Mouse (Mus musculus) liver, postnatal 0 days (tissue): ENCODE measurements around the gene Plcd3. TPM values are rescaled to one million over a fixed set of nuclear protein-coding genes. Genes with fewer than 3 reads are reported as not detected.

Experiments
- ATAC-seq: fragments of 200-750 bp; cut with Nextera tagmentation; 2 replicates; pipeline ENCODE4 v1.8.0; 2017; ENCODE audit warnings: mild to moderate bottlenecking, moderate library complexity
- DNase-seq: peaks from one replicate; pipeline ENCODE4 v3.0.0-alpha.2; 2016
- H3K27ac ChIP-seq: fragments of 300-500 bp; sonication (generic); 2 replicates; pipeline ENCODE4 v1.5.1; 2014; ENCODE audit warnings: antibody characterized with exemption, moderate library complexity, mild to moderate bottlenecking, low read depth
- H3K27me3 ChIP-seq: fragments of 300-500 bp; sonication (generic); 2 replicates; pipeline ENCODE4 v1.6.1; 2014; ENCODE audit warnings: low read length, control low read depth, mixed read lengths; ENCODE audit not compliant: insufficient read depth
- H3K36me3 ChIP-seq: fragments of 300-500 bp; sonication (generic); replicated peaks from 2 replicates; pipeline ENCODE4 v1.6.1; 2014; ENCODE audit warnings: mild to moderate bottlenecking, control low read depth, low read length, moderate library complexity, mixed read lengths; ENCODE audit not compliant: insufficient read depth
- H3K4me1 ChIP-seq: fragments of 300-500 bp; sonication (generic); 2 replicates; pipeline ENCODE4 v1.6.1; 2014; ENCODE audit warnings: antibody characterized with exemption, mild to moderate bottlenecking, control low read depth; ENCODE audit not compliant: insufficient read depth
- H3K4me2 ChIP-seq: fragments of 300-500 bp; sonication (generic); 2 replicates; pipeline ENCODE4 v1.6.1; 2014; ENCODE audit warnings: low read depth, mild to moderate bottlenecking, low read length, moderate library complexity, mixed read lengths
- H3K4me3 ChIP-seq: fragments of 300-500 bp; sonication (generic); 2 replicates; pipeline ENCODE4 v1.5.1; 2014; ENCODE audit warnings: low read depth, low read length
- H3K9ac ChIP-seq: fragments of 300-500 bp; sonication (generic); replicated peaks from 2 replicates; pipeline ENCODE4 v1.6.1; 2014; ENCODE audit warnings: mild to moderate bottlenecking, moderate library complexity
- H3K9me3 ChIP-seq: fragments of 300-500 bp; sonication (generic); 2 replicates; pipeline ENCODE4 v1.6.1; 2016; ENCODE audit warnings: mild to moderate bottlenecking, control low read depth, low read length, mixed read lengths
- CTCF ChIP-seq: sonication (generic); IDR thresholded peaks from 2 replicates; pipeline ENCODE4 v1.5.1; 2016; ENCODE audit warnings: antibody characterized with exemption, low read depth
- EP300 ChIP-seq: IDR thresholded peaks from 2 replicates; pipeline ENCODE4 v1.6.1; 2016; ENCODE audit warnings: antibody characterized with exemption, low read depth, mild to moderate bottlenecking
- WGBS: fragments of 180-500 bp; shearing (Covaris S2); extraction: QIAGEN DNeasy Blood & Tissue Kit; methylation state at CpG from one replicate; pipeline ENCODE4 v1.1.7; 2014; ENCODE audit not compliant: insufficient replicate concordance; 5-methylcytosine and 5-hydroxymethylcytosine counted together
- polyA plus RNA-seq: library from polyadenylated mRNA; unstranded; fragments of >200 nt; fragmentation: Nextera tagmentation; extraction: Ambion mirVana; gene quantifications from 2 replicates; pipeline ENCODE4 v1.2.1, GENCODE M21; 2015

The Plcd3 gene
- polyA plus RNA-seq, 1 experiment from 2014 or later: 0.82 TPM

GRCm38 (mm10) chr11:103101866-103102501, 526 bp upstream of the Plcd3 start:
- peak overlapping the region; percentile 57 for H3K4me3 ChIP-seq
- H3K9me3 ChIP-seq: no peaks in the 10 kb centered on the region
- peaks cover 20% of the 10 kb centered on the region for H3K27me3 ChIP-seq
- WGBS: 4% methylated on average over 30 of the region's 30 CpGs
- H3K4me1 ChIP-seq: peaks cover 54% of the 10 kb centered on the region
- H3K9ac ChIP-seq: peak overlapping the region; percentile 50
- peak overlapping the region; percentile 86 for H3K4me2 ChIP-seq
- ATAC-seq (no peak), DNase-seq (peak; percentile 59)
- 0 out of 2 replicates have a peak, but pooled peaks cover 10% of the 10 kb centered on the region for H3K36me3 ChIP-seq
- TF ChIP-seq CTCF (no peak), EP300 (no peak)
- no peak overlapping the region for H3K27ac ChIP-seq

DNA sequence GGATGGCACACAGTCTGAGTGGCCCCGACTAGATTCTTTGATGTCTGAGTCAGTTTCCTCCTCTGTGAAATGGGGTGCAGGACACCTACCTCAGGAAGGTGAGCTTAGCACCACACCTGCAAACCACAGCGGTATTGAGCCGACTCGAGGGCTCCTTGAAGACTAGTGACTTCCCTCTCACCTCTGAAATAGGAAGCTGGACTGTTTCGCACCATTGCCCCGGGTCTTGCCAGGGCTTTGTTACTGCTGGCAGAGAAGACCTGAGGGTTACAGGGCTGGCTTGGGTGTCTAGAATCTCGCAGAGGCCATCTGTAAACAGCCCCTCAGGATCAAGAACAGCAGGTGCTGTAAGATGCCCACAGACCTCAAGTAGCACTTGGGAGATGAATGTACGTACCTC, 1.1 kb downstream of the Plcd3 start:
- TF ChIP-seq CTCF (no peak), EP300 (no peak)
- 60% methylated on average over 8 of the region's 8 CpGs for WGBS
- Histone ChIP-seq H3K27ac (no peak overlapping the region), H3K4me1 (peaks cover 40% of the 10 kb centered on the region), H3K36me3 (no peaks in the 10 kb centered on the region), H3K9ac (no peak overlapping the region), H3K4me2 (no peak overlapping the region), H3K4me3 (no peak overlapping the region), H3K27me3 (peaks cover 20% of the 10 kb centered on the region), H3K9me3 (no peaks in the 10 kb centered on the region)
- no peak for ATAC-seq
- peak; percentile 19 for DNase-seq

DNA sequence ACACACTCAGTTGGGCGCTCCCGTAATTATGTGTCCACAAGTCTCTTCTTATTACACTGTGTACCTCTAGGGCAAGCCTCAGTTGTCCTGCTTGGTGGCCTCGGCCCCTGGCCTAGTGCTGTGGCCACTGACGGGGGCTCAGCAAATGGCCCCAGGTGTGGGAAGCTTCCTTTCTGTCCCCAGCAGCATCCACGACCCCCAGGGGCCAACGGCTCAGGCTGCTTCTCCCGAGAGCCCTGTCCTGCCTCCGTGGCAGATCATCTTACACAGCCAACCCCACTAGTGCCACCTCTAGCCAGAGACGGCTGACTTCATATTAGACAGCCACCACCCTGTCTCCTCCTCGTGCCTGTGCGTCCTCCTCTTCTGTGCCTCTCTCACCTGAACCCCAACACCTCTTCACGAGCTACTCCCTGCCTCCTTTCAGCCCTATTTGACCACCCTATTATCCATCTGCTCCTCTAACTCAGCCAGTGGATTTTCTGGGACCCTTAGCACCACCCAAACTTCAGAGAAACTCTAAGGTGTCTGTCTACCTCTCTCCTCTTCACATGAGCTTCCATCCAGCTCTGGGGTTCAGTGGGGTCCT, 2.0 kb downstream of the Plcd3 start:
- no peaks in the 10 kb centered on the region for H3K9me3 ChIP-seq
- no peak overlapping the region for H3K27ac ChIP-seq
- H3K4me2 ChIP-seq: no peak overlapping the region
- H3K36me3 ChIP-seq: no peaks in the 10 kb centered on the region
- peaks cover 20% of the 10 kb centered on the region for H3K27me3 ChIP-seq
- TF ChIP-seq EP300 (no peak), CTCF (no peak)
- H3K4me3 ChIP-seq: no peak overlapping the region
- WGBS: 61% methylated on average over 12 of the region's 12 CpGs
- H3K4me1 ChIP-seq: peaks cover 31% of the 10 kb centered on the region
- DNase-seq (peak; percentile 14), ATAC-seq (no peak)
- H3K9ac ChIP-seq: no peak overlapping the region

DNA sequence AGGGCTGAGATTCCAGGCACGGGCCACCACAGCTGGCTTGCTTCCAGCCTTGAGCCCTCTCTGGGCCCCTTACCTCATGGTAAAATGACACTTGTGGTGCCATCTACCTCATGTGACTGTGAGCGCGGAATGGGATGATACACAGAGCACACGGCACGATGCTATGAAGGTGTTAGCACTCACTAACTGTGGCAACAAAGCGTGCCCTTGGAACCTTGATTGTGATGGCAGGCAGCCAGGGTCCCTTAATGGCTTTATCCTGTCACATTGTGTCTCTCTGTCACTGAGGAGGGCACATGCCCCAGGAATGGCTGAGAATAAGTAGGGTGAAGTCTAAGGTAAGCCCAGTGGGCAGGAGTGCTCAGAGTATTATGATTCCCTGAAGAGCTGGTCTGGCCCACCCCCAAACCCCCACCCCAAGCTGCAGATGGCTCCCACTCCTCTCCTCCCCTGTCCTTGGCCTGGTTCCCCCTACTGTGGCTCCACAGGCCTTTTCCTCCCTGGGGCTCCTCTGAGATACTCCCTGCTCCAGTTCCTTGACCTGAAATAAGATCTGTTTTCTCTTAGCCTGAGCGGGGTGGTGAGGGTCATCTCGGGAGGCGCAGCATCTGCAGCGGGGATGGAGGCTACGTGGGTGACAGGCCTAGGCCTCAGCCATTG, 2.8 kb downstream of the Plcd3 start:
- Histone ChIP-seq H3K27ac (no peak overlapping the region), H3K36me3 (no peaks in the 10 kb centered on the region), H3K9me3 (no peaks in the 10 kb centered on the region), H3K4me2 (no peak overlapping the region), H3K4me1 (peaks cover 28% of the 10 kb centered on the region), H3K27me3 (peaks cover 20% of the 10 kb centered on the region), H3K9ac (no peak overlapping the region), H3K4me3 (no peak overlapping the region)
- TF ChIP-seq EP300: no peak
- TF ChIP-seq CTCF: no peak
- DNase-seq (no peak), ATAC-seq (no peak)
- 73% methylated on average over 11 of the region's 11 CpGs for WGBS

DNA sequence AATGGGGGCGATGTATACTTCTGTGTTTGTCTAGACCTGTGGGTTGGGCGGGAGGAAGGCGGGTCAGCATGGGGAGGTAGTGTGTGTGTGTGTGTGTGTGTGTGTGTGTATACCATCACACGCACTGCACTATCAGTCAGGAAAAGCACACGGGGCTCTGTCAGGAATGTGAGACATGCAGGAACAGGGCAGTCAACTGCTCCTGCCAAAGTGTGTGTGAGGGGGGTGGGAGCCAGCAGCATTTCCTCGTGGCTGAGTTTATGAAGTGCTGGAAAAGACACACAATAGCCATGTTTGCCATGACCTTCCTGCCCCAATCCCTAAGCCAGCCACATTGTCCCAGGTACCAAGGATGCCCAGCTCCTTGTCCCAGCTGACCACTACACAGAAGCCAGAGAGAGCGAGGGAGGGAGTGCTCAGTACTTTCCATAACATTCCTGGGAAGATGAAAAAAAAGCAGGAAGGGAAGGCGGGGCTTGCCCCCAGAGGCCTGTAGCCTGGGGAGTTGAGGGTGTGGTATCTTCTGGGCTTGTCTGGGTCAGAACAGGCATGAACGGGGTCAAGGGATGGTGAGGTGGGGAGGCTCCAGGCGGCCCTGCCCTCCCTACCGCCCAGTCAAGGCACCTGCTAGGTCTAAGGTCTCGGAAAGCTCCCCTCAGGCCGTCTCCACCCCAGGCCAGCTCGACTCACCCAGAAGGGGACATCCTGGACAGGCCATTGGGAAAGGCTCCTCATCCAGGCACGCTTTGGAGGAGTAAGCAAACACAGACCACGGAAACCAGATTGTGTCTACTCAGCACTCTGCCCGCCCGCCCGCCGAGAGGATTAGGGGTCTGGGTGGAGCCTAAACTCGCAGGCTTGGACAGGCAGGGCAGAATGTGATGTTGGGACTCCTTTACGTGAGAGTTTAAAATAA, 4.2 kb downstream of the Plcd3 start:
- DNase-seq: peak; percentile 15
- Histone ChIP-seq H3K27me3 (peaks cover 20% of the 10 kb centered on the region), H3K36me3 (no peaks in the 10 kb centered on the region), H3K4me1 (peaks cover 19% of the 10 kb centered on the region), H3K27ac (no peak overlapping the region), H3K9me3 (no peaks in the 10 kb centered on the region), H3K4me2 (no peak overlapping the region), H3K9ac (no peak overlapping the region), H3K4me3 (no peak overlapping the region)
- TF ChIP-seq CTCF (no peak), EP300 (no peak)
- ATAC-seq: no peak
- WGBS: 38% methylated on average over 22 of the region's 22 CpGs

- Histone ChIP-seq H3K9ac (no peak overlapping the region), H3K36me3 (no peaks in the 10 kb centered on the region), H3K27ac (no peak overlapping the region), H3K27me3 (peaks cover 7% of the 10 kb centered on the region), H3K4me1 (peaks cover 5% of the 10 kb centered on the region; the same call in 1 of the 2 replicates), H3K4me2 (no peak overlapping the region), H3K9me3 (no peaks in the 10 kb centered on the region), H3K4me3 (no peak overlapping the region)
- 86% methylated on average over 6 of the region's 6 CpGs for WGBS
- TF ChIP-seq CTCF (no peak), EP300 (no peak)
- ATAC-seq (no peak), DNase-seq (no peak)
Measured at GRCm38 (mm10) chr11:103095801-103096200, 5.7 kb downstream of the Plcd3 start.
